ENCODE assay signal across 22 mouse cellular contexts in the genomic region with DNA sequence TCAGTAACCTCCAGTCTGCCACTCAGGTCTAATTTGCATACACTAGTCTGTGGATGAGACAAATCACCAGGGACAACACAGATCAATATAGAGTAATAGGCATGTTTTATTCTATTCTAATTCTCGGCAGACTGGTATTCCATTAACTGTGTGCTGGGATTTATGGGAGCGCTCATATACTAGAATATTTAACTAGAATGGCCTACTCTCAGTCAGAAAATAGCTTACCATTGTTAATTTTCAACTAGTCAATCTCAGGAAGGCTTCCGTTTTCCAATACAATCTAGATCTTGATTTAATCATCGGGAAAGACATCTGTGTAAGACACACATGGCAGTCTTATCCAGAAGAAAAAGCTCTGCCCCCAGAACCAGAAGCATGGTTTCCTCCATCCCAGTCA. TPM values are rescaled to one million over a fixed set of nuclear protein-coding genes. Genes with fewer than 3 reads are reported as not detected.
A peak's percentile ranks its signal among the peaks of the same experiment; 100 is the strongest.
DNase-seq lines count a peak whose midpoint lies in the region; ATAC-seq and TF ChIP-seq lines count a peak whose summit lies in the region.
"Had no signal": no experiment of that assay in that cellular context is flagged by ENCODE, and none has a peak within 500 bp of the region (broad histone marks: within the 10 kb centered on the region; RNA-seq: fewer than 3 reads in every experiment).

No protein-coding gene starts in this region.

- no peak overlapping the region for H3K9ac ChIP-seq in hindbrain, embryonic 13.5 days
- H3K9ac ChIP-seq in kidney, embryonic 14.5 days (ENCODE audit: low read depth, low read length), result no peak overlapping the region
- no peak overlapping the region for H3K9ac ChIP-seq in liver, postnatal 0 days (replicated peaks)
- H3K9ac ChIP-seq in liver, embryonic 11.5 days (ENCODE audit: low read depth, low read length), result no peak overlapping the region
- no peak overlapping the region for H3K9ac ChIP-seq in neural tube, embryonic 15.5 days (replicated peaks)
- H3K9ac ChIP-seq: embryonic facial prominence, embryonic 13.5 days; forebrain, embryonic 12.5 days; midbrain, embryonic 15.5 days had no signal

- 0 out of 2 replicates have a peak overlapping the region, but pooled peaks have one; percentile 88 for H3K4me2 ChIP-seq in hindbrain, embryonic 13.5 days
- peak overlapping the region; percentile 91; the same call in 1 of the 2 replicates for H3K4me2 ChIP-seq in kidney, embryonic 14.5 days (replicated peaks; ENCODE audit: low read depth, low read length)
- 0 out of 2 replicates have a peak overlapping the region, but pooled peaks have one; percentile 74 for H3K4me2 ChIP-seq in liver, postnatal 0 days (ENCODE audit: low read depth, low read length)
- no peak overlapping the region for H3K4me2 ChIP-seq in liver, embryonic 11.5 days
- peak overlapping the region; percentile 90; the same call in 1 of the 2 replicates for H3K4me2 ChIP-seq in neural tube, embryonic 15.5 days

- H3K4me3 ChIP-seq in hindbrain, embryonic 13.5 days, result no peak overlapping the region
- H3K4me3 ChIP-seq in hindbrain, embryonic 10.5 days, result no peak overlapping the region
- peak overlapping the region; percentile 86 for H3K4me3 ChIP-seq in kidney, embryonic 14.5 days (ENCODE audit: low read length)
- H3K4me3 ChIP-seq in liver, postnatal 0 days (ENCODE audit: low read depth, low read length), result no peak overlapping the region
- no peak overlapping the region for H3K4me3 ChIP-seq in liver, embryonic 11.5 days (ENCODE audit: low read depth, low read length)
- no peak overlapping the region for H3K4me3 ChIP-seq in neural tube, embryonic 15.5 days (replicated peaks)
- H3K4me3 ChIP-seq: erythroblast, embryonic 14.5 days; heart, adult 2 months had no signal

- peaks cover 44% of the 10 kb centered on the region for H3K4me1 ChIP-seq in hindbrain, embryonic 13.5 days (replicated peaks)
- peaks cover 27% of the 10 kb centered on the region for H3K4me1 ChIP-seq in hindbrain, embryonic 10.5 days (replicated peaks)
- H3K4me1 ChIP-seq in kidney, embryonic 14.5 days (ENCODE audit: control insufficient read depth, insufficient read depth, low read length), result peaks cover 24% of the 10 kb centered on the region
- H3K4me1 ChIP-seq in liver, postnatal 0 days (ENCODE audit: insufficient read depth), result peaks cover 24% of the 10 kb centered on the region
- H3K4me1 ChIP-seq in liver, embryonic 11.5 days (replicated peaks; ENCODE audit: control insufficient read depth, insufficient read depth, low read length), result peaks cover 15% of the 10 kb centered on the region
- peaks cover 38% of the 10 kb centered on the region for H3K4me1 ChIP-seq in neural tube, embryonic 15.5 days

- ATAC-seq in hindbrain, embryonic 13.5 days (ENCODE audit: low FRiP score), result no peak
- no peak for ATAC-seq in kidney, embryonic 14.5 days (ENCODE audit: low FRiP score, low TSS enrichment)
- no peak for ATAC-seq in liver, postnatal 0 days
- ATAC-seq in liver, embryonic 11.5 days (replicated peaks; ENCODE audit: low FRiP score), result no peak
- no peak for ATAC-seq in neural tube, embryonic 15.5 days (ENCODE audit: low FRiP score)
- ATAC-seq: lung, postnatal 0 days; midbrain, embryonic 15.5 days had no signal

- H3K36me3 ChIP-seq in hindbrain, embryonic 13.5 days, result no peaks in the 10 kb centered on the region
- no peaks in the 10 kb centered on the region for H3K36me3 ChIP-seq in hindbrain, embryonic 10.5 days
- H3K36me3 ChIP-seq in kidney, embryonic 14.5 days (ENCODE audit: control insufficient read depth, insufficient read depth, low read length), result no peaks in the 10 kb centered on the region
- no peaks in the 10 kb centered on the region for H3K36me3 ChIP-seq in liver, postnatal 0 days (replicated peaks; ENCODE audit: insufficient read depth, low read length)
- no peaks in the 10 kb centered on the region for H3K36me3 ChIP-seq in liver, embryonic 11.5 days (ENCODE audit: control insufficient read depth, insufficient read depth, low read length)
- H3K36me3 ChIP-seq in neural tube, embryonic 15.5 days, result no peaks in the 10 kb centered on the region
- H3K36me3 ChIP-seq: embryonic facial prominence, embryonic 13.5 days; forebrain, embryonic 12.5 days; midbrain, embryonic 15.5 days had no signal

- no peaks in the 10 kb centered on the region for H3K9me3 ChIP-seq in hindbrain, embryonic 13.5 days
- H3K9me3 ChIP-seq in hindbrain, embryonic 10.5 days, result no peaks in the 10 kb centered on the region
- H3K9me3 ChIP-seq in kidney, embryonic 14.5 days (ENCODE audit: control insufficient read depth, low read length), result no peaks in the 10 kb centered on the region
- no peaks in the 10 kb centered on the region for H3K9me3 ChIP-seq in liver, postnatal 0 days (ENCODE audit: low read length)
- H3K9me3 ChIP-seq in liver, embryonic 11.5 days (ENCODE audit: control insufficient read depth, low read length), result no peaks in the 10 kb centered on the region
- H3K9me3 ChIP-seq in neural tube, embryonic 15.5 days (replicated peaks), result no peaks in the 10 kb centered on the region
- H3K9me3 ChIP-seq: embryonic facial prominence, embryonic 13.5 days; forebrain, embryonic 12.5 days; midbrain, embryonic 15.5 days had no signal

- TF ChIP-seq CTCF in liver, postnatal 0 days (IDR thresholded peaks at IDR 0.05; ENCODE audit: low read depth), result no peak

- WGBS in hindbrain, embryonic 13.5 days, result 50% methylated on average over 4 of the region's 4 CpGs
- 77% methylated on average over 4 of the region's 4 CpGs for WGBS in hindbrain, embryonic 10.5 days
- 64% methylated on average over 4 of the region's 4 CpGs for WGBS in kidney, embryonic 14.5 days
- WGBS in liver, postnatal 0 days (ENCODE audit: insufficient replicate concordance), result 65% methylated on average over 4 of the region's 4 CpGs
- 73% methylated on average over 4 of the region's 4 CpGs for WGBS in liver, embryonic 11.5 days
- 49% methylated on average over 4 of the region's 4 CpGs for WGBS in neural tube, embryonic 15.5 days

- H3K27me3 ChIP-seq in hindbrain, embryonic 13.5 days, result peaks cover 49% of the 10 kb centered on the region
- peaks cover 68% of the 10 kb centered on the region for H3K27me3 ChIP-seq in hindbrain, embryonic 10.5 days (ENCODE audit: insufficient read depth, poor library complexity, severe bottlenecking)
- peaks cover 8% of the 10 kb centered on the region; the same call in 1 of the 2 replicates for H3K27me3 ChIP-seq in kidney, embryonic 14.5 days (ENCODE audit: control insufficient read depth, insufficient read depth, low read length)
- peaks cover 17% of the 10 kb centered on the region for H3K27me3 ChIP-seq in liver, postnatal 0 days (ENCODE audit: insufficient read depth, low read length)
- H3K27me3 ChIP-seq in liver, embryonic 11.5 days (replicated peaks; ENCODE audit: control insufficient read depth, insufficient read depth, low read length), result peaks cover 41% of the 10 kb centered on the region
- peaks cover 14% of the 10 kb centered on the region for H3K27me3 ChIP-seq in neural tube, embryonic 15.5 days (replicated peaks)

- DNase-seq in hindbrain, embryonic 10.5 days (ENCODE audit: low spot score), result no peak
- no peak for DNase-seq in kidney, postnatal 14 days
- DNase-seq in liver, postnatal 0 days, result no peak
- DNase-seq in liver, embryonic 11.5 days (ENCODE audit: low spot score), result no peak
- no peak for DNase-seq in gastrocnemius, postnatal 4 days (ENCODE audit: low spot score in 2 of 2)
- DNase-seq: adrenal gland, postnatal 10 days; cerebellum, adult 2 months; cerebellum, postnatal 25 days; embryo, embryonic 11 days; gastrocnemius, postnatal 25 days; heart, adult 2 months; heart, postnatal 36 days; layer of hippocampus, adult 9-11 months had no signal

- TF ChIP-seq EP300 in liver, postnatal 0 days (IDR thresholded peaks at IDR 0.05; ENCODE audit: low read depth), result no peak

- H3K27ac ChIP-seq in hindbrain, embryonic 13.5 days, result no peak overlapping the region
- no peak overlapping the region for H3K27ac ChIP-seq in hindbrain, embryonic 10.5 days
- peak overlapping the region; percentile 24; the same call in 1 of the 2 replicates for H3K27ac ChIP-seq in kidney, embryonic 14.5 days (ENCODE audit: low read depth, low read length)
- H3K27ac ChIP-seq in liver, postnatal 0 days (ENCODE audit: low read depth), result no peak overlapping the region
- H3K27ac ChIP-seq in liver, embryonic 11.5 days (ENCODE audit: low read depth, low read length), result no peak overlapping the region
- no peak overlapping the region for H3K27ac ChIP-seq in neural tube, embryonic 15.5 days (replicated peaks)
- H3K27ac ChIP-seq: embryonic facial prominence, embryonic 13.5 days; forebrain, embryonic 12.5 days; heart, adult 2 months; macrophage; midbrain, embryonic 15.5 days had no signal

RNA-seq across cellular contexts. Expression of a gene that starts 3.5 kb away (rescaled TPM):
- polyA plus RNA-seq in hindbrain, embryonic 13.5 days (2015; fragmentation: Nextera tagmentation; extraction: Ambion mirVana), result 3.9 and 4.5 TPM in 2 replicates
- 1.3 and 1.6 TPM in 2 replicates for polyA plus RNA-seq in hindbrain, embryonic 10.5 days (2016; fragmentation: Nextera tagmentation; extraction: Ambion mirVana)
- polyA plus RNA-seq in kidney, embryonic 14.5 days (2014; fragmentation: Nextera tagmentation; extraction: Ambion mirVana), result 14.8 and 17.0 TPM in 2 replicates
- 2.5 and 3.0 TPM in 2 replicates for polyA plus RNA-seq in liver, postnatal 0 days (2015; fragmentation: Nextera tagmentation; extraction: Ambion mirVana)
- polyA plus RNA-seq in liver, embryonic 11.5 days (2014; fragmentation: Nextera tagmentation; extraction: Ambion mirVana), result 0.68 and 0.89 TPM in 2 replicates
- 3.9 and 5.0 TPM in 2 replicates for polyA plus RNA-seq in neural tube, embryonic 15.5 days (2015; fragmentation: Nextera tagmentation; extraction: Ambion mirVana)
- 10 to 100 TPM; 11.0 to 15.6 TPM for total RNA-seq in gastrocnemius, postnatal 4 days (2021)
- polyA plus RNA-seq: erythroblast, embryonic 14.5 days had no signal
